Mouse (Mus musculus): Measurements from ENCODE around the gene Supt16. TPM values are rescaled to one million over a fixed set of nuclear protein-coding genes. Genes with fewer than 3 reads are reported as not detected.

Gene Supt16
- polyA plus RNA-seq, 1 experiment from 2014 or later = 30.5 TPM

- Histone ChIP-seq H3K27ac (replicated peaks) (peak overlapping the region; percentile 99), H3K4me1 (replicated peaks) (peaks cover 66% of the 10 kb centered on the region), H3K4me3 (replicated peaks) (peak overlapping the region; percentile 99), H3K4me2 (peak overlapping the region; percentile 76), H3K9me3 (replicated peaks) (no peaks in the 10 kb centered on the region), H3K36me3 (replicated peaks) (peaks cover 41% of the 10 kb centered on the region), H3K9ac (peak overlapping the region; percentile 97), H3K27me3 (no peaks in the 10 kb centered on the region)
- under 1% methylated on average over 57 of the region's 59 CpGs for WGBS (ENCODE audit: insufficient replicate concordance)
- ATAC-seq (ENCODE audit: insufficient read depth) = peak; percentile 40
Measured at GRCm38 (mm10) chr14:52196230-52197155, 723 bp downstream of the Supt16 start.

- Histone ChIP-seq H3K4me2 (peak overlapping the region; percentile 76), H3K9ac (peak overlapping the region; percentile 97), H3K4me1 (replicated peaks) (peaks cover 73% of the 10 kb centered on the region), H3K27ac (replicated peaks) (peak overlapping the region; percentile 99; the same call in 1 of the 2 replicates), H3K4me3 (replicated peaks) (peak overlapping the region; percentile 99), H3K27me3 (no peaks in the 10 kb centered on the region), H3K9me3 (replicated peaks) (no peaks in the 10 kb centered on the region), H3K36me3 (replicated peaks) (peaks cover 39% of the 10 kb centered on the region)
- 6% methylated on average over 3 of the region's 3 CpGs for WGBS (ENCODE audit: insufficient replicate concordance)
- no peak for ATAC-seq (ENCODE audit: insufficient read depth)
Measured at GRCm38 (mm10) chr14:52195691-52196090, 1.5 kb downstream of the Supt16 start.

GRCm38 (mm10) chr14:52190740-52191359 lies 6.4 kb downstream of the Supt16 start:
- Histone ChIP-seq H3K4me3 (replicated peaks) (0 out of 2 replicates have a peak overlapping the region, but pooled peaks have one; percentile 0), H3K9ac (no peak overlapping the region), H3K27me3 (no peaks in the 10 kb centered on the region), H3K4me1 (replicated peaks) (peaks cover 57% of the 10 kb centered on the region), H3K9me3 (replicated peaks) (no peaks in the 10 kb centered on the region), H3K4me2 (peak overlapping the region; percentile 24; the same call in 1 of the 2 replicates), H3K36me3 (replicated peaks) (peaks cover 46% of the 10 kb centered on the region), H3K27ac (replicated peaks) (peak overlapping the region; percentile 56)
- ATAC-seq (ENCODE audit: insufficient read depth) = peak; percentile 82

- 45% methylated on average over 2 of the region's 2 CpGs for WGBS (ENCODE audit: insufficient replicate concordance)
- Histone ChIP-seq H3K9me3 (replicated peaks) (no peaks in the 10 kb centered on the region), H3K4me3 (replicated peaks) (no peak overlapping the region), H3K27ac (replicated peaks) (no peak overlapping the region), H3K27me3 (no peaks in the 10 kb centered on the region), H3K36me3 (replicated peaks) (peaks cover 46% of the 10 kb centered on the region), H3K9ac (no peak overlapping the region), H3K4me2 (no peak overlapping the region), H3K4me1 (replicated peaks) (peaks cover 47% of the 10 kb centered on the region)
- no peak for ATAC-seq (ENCODE audit: insufficient read depth)
Measured at GRCm38 (mm10) chr14:52189519-52189918, 7.7 kb downstream of the Supt16 start.

GRCm38 (mm10) chr14:52188788-52189187 lies 8.4 kb downstream of the Supt16 start:
- ATAC-seq (ENCODE audit: insufficient read depth) = no peak
- 40% methylated on average over 1 of the region's 1 CpGs for WGBS (ENCODE audit: insufficient replicate concordance)
- Histone ChIP-seq H3K36me3 (replicated peaks) (peaks cover 45% of the 10 kb centered on the region), H3K4me2 (no peak overlapping the region), H3K4me1 (replicated peaks) (peaks cover 40% of the 10 kb centered on the region), H3K27ac (replicated peaks) (no peak overlapping the region), H3K9me3 (replicated peaks) (no peaks in the 10 kb centered on the region), H3K4me3 (replicated peaks) (no peak overlapping the region), H3K9ac (no peak overlapping the region), H3K27me3 (no peaks in the 10 kb centered on the region)

- peaks cover 88% of the 10 kb centered on the region for H3K36me3 ChIP-seq (replicated peaks)
- no peak overlapping the region for H3K4me3 ChIP-seq (replicated peaks)
- H3K9me3 ChIP-seq (replicated peaks) = no peaks in the 10 kb centered on the region
- ATAC-seq (ENCODE audit: insufficient read depth) = no peak
- no peak overlapping the region for H3K27ac ChIP-seq (replicated peaks)
- no peak overlapping the region for H3K9ac ChIP-seq
- 71% methylated on average over 2 of the region's 2 CpGs for WGBS (ENCODE audit: insufficient replicate concordance)
- no peak overlapping the region for H3K4me2 ChIP-seq
- H3K27me3 ChIP-seq = no peaks in the 10 kb centered on the region
- no peaks in the 10 kb centered on the region for H3K4me1 ChIP-seq (replicated peaks)
Measured at GRCm38 (mm10) chr14:52166571-52166970, 30.6 kb downstream of the Supt16 start.

- Histone ChIP-seq H3K27ac (replicated peaks) (no peak overlapping the region), H3K36me3 (replicated peaks) (peaks cover 76% of the 10 kb centered on the region), H3K9me3 (replicated peaks) (no peaks in the 10 kb centered on the region), H3K27me3 (no peaks in the 10 kb centered on the region), H3K4me3 (replicated peaks) (no peak overlapping the region), H3K9ac (no peak overlapping the region), H3K4me1 (replicated peaks) (no peaks in the 10 kb centered on the region), H3K4me2 (no peak overlapping the region)
- WGBS (ENCODE audit: insufficient replicate concordance) = 63% methylated on average over 6 of the region's 6 CpGs
- no peak for ATAC-seq (ENCODE audit: insufficient read depth)
Measured at GRCm38 (mm10) chr14:52160911-52161310, 36.3 kb downstream of the Supt16 start.

- Histone ChIP-seq H3K27ac (replicated peaks) (no peak overlapping the region), H3K36me3 (replicated peaks) (peaks cover 20% of the 10 kb centered on the region), H3K9ac (no peak overlapping the region), H3K4me2 (no peak overlapping the region), H3K9me3 (replicated peaks) (no peaks in the 10 kb centered on the region), H3K4me1 (replicated peaks) (no peaks in the 10 kb centered on the region), H3K27me3 (peaks cover 4% of the 10 kb centered on the region; the same call in 1 of the 2 replicates), H3K4me3 (replicated peaks) (no peak overlapping the region)
- 78% methylated on average over 2 of the region's 2 CpGs for WGBS (ENCODE audit: insufficient replicate concordance)
- no peak for ATAC-seq (ENCODE audit: insufficient read depth)
Measured at GRCm38 (mm10) chr14:52155008-52155407, 42.2 kb downstream of the Supt16 start.

GRCm38 (mm10) chr14:52152613-52153012 lies 44.6 kb downstream of the Supt16 start:
- Histone ChIP-seq H3K9me3 (replicated peaks) (no peaks in the 10 kb centered on the region), H3K4me1 (replicated peaks) (no peaks in the 10 kb centered on the region), H3K4me3 (replicated peaks) (no peak overlapping the region), H3K9ac (no peak overlapping the region), H3K27me3 (peaks cover 4% of the 10 kb centered on the region; the same call in 1 of the 2 replicates), H3K27ac (replicated peaks) (no peak overlapping the region), H3K36me3 (replicated peaks) (no peaks in the 10 kb centered on the region), H3K4me2 (no peak overlapping the region)
- 67% methylated on average over 3 of the region's 3 CpGs for whole genome bisulfite sequencing (ENCODE audit: insufficient replicate concordance)
- ATAC-seq (ENCODE audit: insufficient read depth) = no peak

- no peaks in the 10 kb centered on the region for H3K4me1 ChIP-seq (replicated peaks)
- H3K27me3 ChIP-seq = peaks cover 4% of the 10 kb centered on the region; the same call in 1 of the 2 replicates
Measured at GRCm38 (mm10) chr14:52152179-52152578, 45.0 kb downstream of the Supt16 start.

GRCm38 (mm10) chr14:52149888-52150287 lies 47.3 kb downstream of the Supt16 start:
- 45% methylated on average over 4 of the region's 4 CpGs for WGBS (ENCODE audit: insufficient replicate concordance)
- ATAC-seq (ENCODE audit: insufficient read depth) = no peak
- Histone ChIP-seq H3K27ac (replicated peaks) (no peak overlapping the region), H3K27me3 (peaks cover 4% of the 10 kb centered on the region; the same call in 1 of the 2 replicates), H3K4me3 (replicated peaks) (no peak overlapping the region), H3K4me1 (replicated peaks) (no peaks in the 10 kb centered on the region), H3K4me2 (no peak overlapping the region), H3K9ac (no peak overlapping the region), H3K9me3 (replicated peaks) (no peaks in the 10 kb centered on the region), H3K36me3 (replicated peaks) (no peaks in the 10 kb centered on the region)

More at GRCm38 (mm10) chr14:52152179-52152578, 45.0 kb downstream of the Supt16 start:
- 44% methylated on average over 7 of the region's 7 CpGs for WGBS (ENCODE audit: insufficient replicate concordance)
- Histone ChIP-seq H3K4me3 (replicated peaks) (no peak overlapping the region), H3K9me3 (replicated peaks) (no peaks in the 10 kb centered on the region), H3K4me2 (no peak overlapping the region), H3K36me3 (replicated peaks) (no peaks in the 10 kb centered on the region), H3K27ac (replicated peaks) (no peak overlapping the region), H3K9ac (no peak overlapping the region)
- no peak for ATAC-seq (ENCODE audit: insufficient read depth)

All from liver, embryonic 15.5 days (tissue).